Mouse (Mus musculus): Measurements from ENCODE around the gene Glycam1. TPM values are rescaled to one million over a fixed set of nuclear protein-coding genes. Genes with fewer than 3 reads are reported as not detected.
"Not testable (repeated sequence)": the region's sequence is repeated elsewhere in the genome, so short reads cannot be mapped to it uniquely, and the experiment has no call there.

Glycam1 gene
- not detected for total RNA-seq (2021)

- DNase-seq = no peak
Observed at GRCm38 (mm10) chr15:103564981-103565380, at the start of gene Glycam1. Glycam1 (minus strand) TSS chr15:103565081.

- no peak for DNase-seq
Observed at GRCm38 (mm10) chr15:103604481-103604880, 39.6 kb upstream of the Glycam1 start.

- no peak for DNase-seq
Observed at GRCm38 (mm10) chr15:103590779-103591178, 25.9 kb upstream of the Glycam1 start.

DNA sequence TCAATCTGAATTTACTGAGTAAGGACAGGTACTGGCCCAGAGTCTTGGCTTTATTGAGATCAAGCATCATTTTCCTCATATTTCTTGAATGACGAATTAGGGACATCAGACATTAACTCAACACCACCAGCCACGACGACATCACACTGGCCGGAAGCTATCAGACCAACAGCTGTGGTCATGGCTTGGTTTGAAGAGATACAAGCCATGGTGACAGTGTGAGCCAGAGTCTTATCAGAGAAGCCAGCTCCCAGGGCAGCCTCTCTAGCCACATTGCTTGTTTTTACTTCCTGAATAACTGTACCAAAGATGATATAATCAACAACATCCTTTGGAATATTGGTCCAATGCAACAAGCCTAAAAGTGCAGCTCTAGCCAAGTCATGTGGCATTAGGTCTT, 22.9 kb upstream of the Glycam1 start:
- not testable (repeated sequence) for DNase-seq

DNA sequence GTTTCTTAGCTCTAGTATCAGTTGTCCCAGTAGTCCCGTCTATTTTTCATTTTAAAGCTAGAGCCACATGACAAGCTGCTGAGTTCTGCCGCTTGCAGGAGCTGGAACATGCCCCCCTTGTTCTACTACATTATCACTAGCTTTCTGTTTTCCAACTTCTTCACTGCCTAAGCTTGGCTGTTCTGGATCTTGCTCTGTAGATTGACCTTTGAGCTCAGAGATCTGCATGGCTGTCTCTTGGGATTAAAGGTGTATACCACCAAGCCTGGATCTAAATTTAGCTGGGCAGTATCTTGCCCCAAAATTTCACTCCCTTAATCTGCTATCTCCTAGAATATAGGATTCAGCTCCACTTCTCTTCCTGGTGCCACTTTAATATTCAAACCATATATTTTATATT, 21.0 kb upstream of the Glycam1 start:
- no peak for DNase-seq

DNA sequence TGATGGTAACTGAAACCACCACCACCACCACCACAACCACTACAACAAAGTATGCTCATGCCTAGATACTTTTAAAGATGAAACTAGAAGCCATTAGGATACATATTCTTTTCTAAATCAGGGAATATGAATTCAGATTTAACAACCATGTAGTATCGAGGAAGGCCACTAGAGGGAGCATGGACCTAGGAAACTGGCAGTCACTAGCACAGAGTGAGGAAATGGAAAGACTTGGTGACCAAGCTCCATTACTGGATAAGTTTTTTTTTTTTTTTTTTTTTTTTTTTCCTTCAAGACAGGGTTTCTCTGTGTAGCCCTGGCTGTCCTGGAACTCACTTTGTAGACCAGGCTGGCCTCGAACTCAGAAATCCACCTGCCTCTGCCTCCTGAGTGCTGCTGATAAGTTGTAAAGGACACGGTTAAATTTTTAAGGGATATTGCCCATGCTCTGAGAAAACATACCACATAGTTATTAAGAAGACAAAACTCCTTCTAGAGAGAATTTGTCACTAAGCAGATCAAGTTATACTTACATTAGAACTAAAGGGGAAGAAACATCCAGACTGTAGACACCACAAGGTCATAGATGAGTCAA, 12.7 kb downstream of the Glycam1 start:
- DNase-seq = peak; percentile 66

DNA sequence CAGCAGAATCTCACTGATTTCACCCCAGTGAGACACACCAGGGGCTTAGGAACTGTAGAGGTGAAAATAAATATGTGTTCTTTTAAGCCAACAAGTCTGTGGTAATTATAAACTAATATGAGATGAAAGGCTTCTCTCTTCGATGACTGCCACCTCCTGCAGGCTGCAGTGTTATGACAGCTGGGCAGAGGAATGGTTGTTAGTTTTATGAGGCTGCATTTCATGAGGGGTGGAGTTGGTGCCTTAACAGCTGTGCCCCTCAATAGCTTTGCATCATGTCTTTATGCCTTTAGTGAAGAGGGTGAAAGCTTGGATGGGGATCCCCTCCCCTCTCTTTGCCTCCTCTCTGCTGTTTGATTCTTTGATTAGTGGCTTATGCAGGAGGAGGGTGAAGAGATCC, 13.8 kb downstream of the Glycam1 start:
- no peak for DNase-seq

- no peak for DNase-seq
Observed at GRCm38 (mm10) chr15:103549475-103549874, 15.4 kb downstream of the Glycam1 start.

DNA sequence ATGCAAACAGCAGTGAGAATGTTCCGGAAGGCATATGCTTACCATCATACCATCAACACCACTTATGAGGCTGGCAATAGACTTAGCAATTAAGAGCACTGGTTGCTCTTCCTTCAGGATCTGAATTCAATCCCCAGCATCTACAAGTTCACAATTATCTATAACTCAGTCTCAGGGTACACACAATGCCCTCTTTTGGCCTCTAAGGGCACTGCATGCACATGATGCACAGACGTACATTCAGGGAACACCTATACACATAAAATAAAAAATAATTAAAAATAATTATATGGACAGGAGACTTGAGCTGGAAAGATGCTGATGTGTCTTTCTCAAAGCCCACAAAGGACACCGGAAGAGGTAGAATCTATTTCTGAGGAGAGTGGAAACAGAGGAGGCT, 16.9 kb downstream of the Glycam1 start:
- DNase-seq = no peak

- no peak for DNase-seq
Observed at GRCm38 (mm10) chr15:103542526-103542925, 22.4 kb downstream of the Glycam1 start.

- DNase-seq = no peak
Observed at GRCm38 (mm10) chr15:103540646-103541045, 24.2 kb downstream of the Glycam1 start.

- DNase-seq = no peak
Observed at GRCm38 (mm10) chr15:103539259-103539658, 25.6 kb downstream of the Glycam1 start.

DNA sequence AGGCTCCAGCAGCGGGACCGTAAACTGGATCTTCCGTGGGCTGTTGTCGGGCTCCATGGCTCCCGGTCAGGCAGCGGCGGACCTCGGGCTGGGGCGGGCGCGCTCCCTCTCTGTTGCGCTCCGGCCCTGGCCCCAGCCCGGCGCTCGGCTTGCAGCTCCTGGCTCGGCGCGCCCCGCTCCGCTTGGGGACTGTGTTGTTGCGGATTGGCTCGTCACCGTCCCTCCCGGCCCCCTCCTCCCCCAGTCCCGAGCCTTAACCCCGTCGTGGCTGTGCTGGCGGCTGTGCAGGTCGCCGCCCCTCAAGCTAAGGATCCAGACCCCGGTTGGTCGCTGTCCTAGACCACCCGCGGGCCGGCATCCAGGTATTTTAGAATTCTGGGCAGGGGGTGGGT, 27.1 kb downstream of the Glycam1 start, which contains the start of gene Ppp1r1a:
Gene Ppp1r1a (minus strand): TSS at position 182 of the 392 bp plus-strand sequence.
- peak; percentile 76 for DNase-seq

DNA sequence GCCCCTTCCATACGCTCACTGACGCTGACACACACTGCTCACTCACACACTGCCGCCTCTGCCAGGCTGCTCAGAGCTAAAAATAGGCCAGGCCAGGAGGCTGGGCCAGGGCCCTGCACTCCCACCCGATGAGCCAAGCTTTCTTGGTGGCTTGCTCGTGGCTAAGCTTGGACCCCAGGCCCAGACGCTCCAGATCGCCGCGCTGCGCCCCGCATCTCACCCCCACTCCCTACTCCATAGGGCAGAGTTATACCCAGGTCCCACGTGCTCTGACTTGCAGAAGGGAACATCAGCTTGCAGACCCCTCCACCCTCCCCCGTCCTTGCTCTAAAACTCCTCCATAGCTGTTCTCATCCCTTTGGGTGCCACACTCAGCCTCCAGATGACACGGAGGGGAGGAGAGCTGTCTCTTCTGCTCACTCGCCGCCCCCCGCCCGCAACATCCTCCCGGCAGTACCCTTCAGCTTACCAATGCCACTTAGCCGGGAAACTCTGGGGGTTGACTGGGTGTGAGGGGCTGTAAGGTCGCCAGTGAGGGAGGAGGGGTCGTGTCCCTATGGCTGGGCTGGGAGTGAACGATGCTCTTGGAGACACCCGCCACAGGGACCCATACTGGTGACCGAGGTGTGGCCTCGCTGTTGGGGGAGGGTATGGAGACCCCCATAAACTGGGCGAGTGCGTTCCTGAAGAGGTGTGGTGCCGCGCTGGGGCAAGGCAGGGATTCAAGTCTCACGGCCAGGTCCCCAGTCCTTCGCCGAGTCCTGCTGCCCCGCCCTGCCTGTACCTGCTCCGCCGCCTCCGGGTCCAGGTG, 27.7 kb downstream of the Glycam1 start:
- DNase-seq = peak; percentile 60

- no peak for DNase-seq
Observed at GRCm38 (mm10) chr15:103536456-103536855, 28.4 kb downstream of the Glycam1 start.

GRCm38 (mm10) chr15:103535786-103536185, 29.1 kb downstream of the Glycam1 start:
- no peak for DNase-seq

- DNase-seq = no peak
Observed at GRCm38 (mm10) chr15:103535030-103535429, 29.9 kb downstream of the Glycam1 start.

DNA sequence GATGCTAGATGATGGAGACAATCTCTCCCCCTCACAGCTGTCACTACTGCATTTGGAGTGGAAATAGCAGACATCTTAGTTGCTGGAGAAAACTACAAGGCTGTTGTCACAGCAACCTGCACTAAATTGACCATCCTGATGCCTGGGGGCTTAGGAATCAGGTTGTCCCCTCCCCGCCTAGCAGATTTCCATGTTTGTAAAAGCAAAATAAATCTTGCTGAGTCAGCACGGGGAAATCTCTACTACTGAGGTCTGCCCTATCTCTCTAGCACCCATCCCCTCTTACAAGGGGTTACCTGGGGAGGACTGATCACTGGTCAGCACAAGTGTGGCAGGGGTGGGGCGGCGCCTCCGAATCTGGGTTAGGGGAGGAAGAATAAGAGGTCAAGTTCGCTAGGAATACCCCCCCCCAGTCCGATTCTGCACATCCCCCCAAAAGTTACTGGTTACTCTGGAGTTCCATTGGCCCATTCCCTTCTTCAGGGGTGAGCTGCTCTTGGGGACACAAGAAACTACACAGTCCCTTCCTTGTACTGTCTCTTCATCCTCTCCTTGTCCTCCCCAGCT, 30.7 kb downstream of the Glycam1 start:
- DNase-seq = no peak

DNA sequence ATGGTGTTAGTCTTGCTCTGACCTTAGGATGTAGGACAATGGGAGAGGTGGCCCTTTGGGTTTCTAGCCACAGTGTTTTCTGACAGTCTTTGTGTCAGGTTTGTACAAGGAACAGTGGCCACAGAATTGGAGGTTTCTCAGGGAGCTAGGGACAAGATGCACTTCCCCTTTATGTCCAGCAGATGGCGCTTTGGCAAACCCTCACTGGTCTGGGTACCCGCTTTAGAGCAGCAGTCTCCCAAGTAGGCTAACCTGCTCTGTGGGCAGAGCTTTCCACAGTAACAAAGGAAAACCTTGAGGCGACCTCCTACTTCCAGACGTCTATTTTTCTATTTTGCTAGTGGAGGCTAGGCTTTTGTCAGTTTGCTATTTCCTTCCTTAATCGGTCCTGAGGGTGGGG, 34.5 kb downstream of the Glycam1 start:
- peak; percentile 65 for DNase-seq

DNA sequence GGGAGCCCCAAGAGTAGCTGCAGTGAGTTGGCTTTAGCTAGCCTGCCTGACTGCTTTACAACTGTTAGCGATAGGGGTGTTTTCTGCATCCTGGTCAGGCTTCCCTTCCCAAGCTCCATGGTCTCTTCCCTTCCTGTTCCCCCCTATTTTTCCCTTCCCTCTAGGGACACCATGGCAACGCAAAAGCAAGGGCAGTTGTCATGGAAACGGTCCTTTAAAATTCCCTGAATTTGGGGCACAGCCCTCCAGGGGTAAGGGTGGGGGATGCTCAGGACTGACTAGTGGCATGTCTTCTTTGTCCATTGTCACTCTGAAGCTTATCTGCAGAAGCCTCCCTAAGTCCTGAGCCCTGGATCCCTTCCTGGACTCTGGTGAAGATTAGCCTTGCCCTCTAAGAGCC, 41.7 kb downstream of the Glycam1 start:
- DNase-seq = no peak

DNA sequence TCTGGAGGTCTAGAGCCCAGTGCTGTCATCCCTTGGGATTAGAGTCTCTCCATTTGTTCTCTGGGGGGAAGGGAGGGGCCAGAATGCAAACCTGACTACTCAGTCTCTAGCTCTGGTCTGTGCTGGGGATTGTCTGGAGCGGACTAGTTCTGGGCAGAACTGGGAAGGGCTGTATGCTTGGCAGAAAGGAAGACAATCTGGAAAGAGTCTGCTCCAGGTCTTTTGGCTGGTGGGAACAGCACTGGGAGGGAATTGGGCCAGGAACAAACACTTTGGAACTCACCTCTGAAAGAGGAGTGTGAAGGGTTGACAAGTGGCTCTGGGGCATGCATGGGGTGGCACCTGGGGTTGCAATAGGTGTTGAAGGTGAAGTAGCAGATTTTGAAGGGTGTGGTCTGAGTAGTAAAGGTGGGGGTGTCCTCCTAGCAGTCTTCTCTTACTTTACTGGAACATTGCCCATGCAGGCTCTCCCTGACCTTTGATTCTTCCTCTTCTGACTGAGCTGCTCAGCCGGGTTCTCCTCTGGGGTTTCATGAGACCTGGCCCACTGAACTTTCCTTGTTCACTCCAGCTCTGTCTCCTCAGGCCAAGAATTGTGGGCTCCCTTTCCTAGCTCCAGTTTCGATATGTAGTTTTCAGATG, 42.3 kb downstream of the Glycam1 start:
- no peak for DNase-seq

- DNase-seq = no peak
Observed at GRCm38 (mm10) chr15:103519386-103520378, 45.2 kb downstream of the Glycam1 start.
